Mouse (Mus musculus): ENCODE results near the gene Olfr470. TPM values are rescaled to one million over a fixed set of nuclear protein-coding genes. Genes with fewer than 3 reads are reported as not detected.

The Olfr470 gene
- polyA plus RNA-seq, 1 experiment from 2014 or later, result not detected

Other genes starting within 250 kb of the Olfr470 start
- gene 5330417H12Rik, start 222.3 kb downstream of the Olfr470 start, polyA plus RNA-seq (2015; fragmentation: Nextera tagmentation; extraction: Ambion mirVana), result not detected in 2 replicates
- gene Cyb5r2, start 89.5 kb downstream of the Olfr470 start, polyA plus RNA-seq (2015; fragmentation: Nextera tagmentation; extraction: Ambion mirVana), result 0.80 and 0.87 TPM in 2 replicates
- gene Ovch2, start 46.3 kb downstream of the Olfr470 start, polyA plus RNA-seq (2015; fragmentation: Nextera tagmentation; extraction: Ambion mirVana), result not detected in 2 replicates
- gene Olfr467, start 35.2 kb downstream of the Olfr470 start, polyA plus RNA-seq (2015; fragmentation: Nextera tagmentation; extraction: Ambion mirVana), result not detected in 2 replicates
- gene Olfr469, start 21.9 kb downstream of the Olfr470 start, polyA plus RNA-seq (2015; fragmentation: Nextera tagmentation; extraction: Ambion mirVana), result not detected in 2 replicates
- not detected in 2 replicates for gene Olfr472, start 50.4 kb upstream of the Olfr470 start, polyA plus RNA-seq (2015; fragmentation: Nextera tagmentation; extraction: Ambion mirVana)
- not detected in 2 replicates for gene Olfr473, start 83.0 kb upstream of the Olfr470 start, polyA plus RNA-seq (2015; fragmentation: Nextera tagmentation; extraction: Ambion mirVana)
- not detected in 2 replicates for gene Olfr474, start 107.2 kb upstream of the Olfr470 start, polyA plus RNA-seq (2015; fragmentation: Nextera tagmentation; extraction: Ambion mirVana)
- gene Olfr476, start 117.3 kb upstream of the Olfr470 start, polyA plus RNA-seq (2015; fragmentation: Nextera tagmentation; extraction: Ambion mirVana), result not detected in 2 replicates
- gene Olfr477, start 139.2 kb upstream of the Olfr470 start, polyA plus RNA-seq (2015; fragmentation: Nextera tagmentation; extraction: Ambion mirVana), result not detected in 2 replicates
- gene Olfr478, start 186.5 kb upstream of the Olfr470 start, polyA plus RNA-seq (2015; fragmentation: Nextera tagmentation; extraction: Ambion mirVana), result not detected in 2 replicates
- gene Olfr479, start 203.2 kb upstream of the Olfr470 start, polyA plus RNA-seq (2015; fragmentation: Nextera tagmentation; extraction: Ambion mirVana), result not detected in 2 replicates
- not detected in 2 replicates for gene Olfr480, start 219.9 kb upstream of the Olfr470 start, polyA plus RNA-seq (2015; fragmentation: Nextera tagmentation; extraction: Ambion mirVana)
- not detected in 2 replicates for gene Olfr481, start 232.4 kb upstream of the Olfr470 start, polyA plus RNA-seq (2015; fragmentation: Nextera tagmentation; extraction: Ambion mirVana)